Mouse (Mus musculus): ENCODE data around the gene Syn2.
A peak's percentile ranks its signal among the peaks of the same experiment; 100 is the strongest.

The Syn2 gene

DNA sequence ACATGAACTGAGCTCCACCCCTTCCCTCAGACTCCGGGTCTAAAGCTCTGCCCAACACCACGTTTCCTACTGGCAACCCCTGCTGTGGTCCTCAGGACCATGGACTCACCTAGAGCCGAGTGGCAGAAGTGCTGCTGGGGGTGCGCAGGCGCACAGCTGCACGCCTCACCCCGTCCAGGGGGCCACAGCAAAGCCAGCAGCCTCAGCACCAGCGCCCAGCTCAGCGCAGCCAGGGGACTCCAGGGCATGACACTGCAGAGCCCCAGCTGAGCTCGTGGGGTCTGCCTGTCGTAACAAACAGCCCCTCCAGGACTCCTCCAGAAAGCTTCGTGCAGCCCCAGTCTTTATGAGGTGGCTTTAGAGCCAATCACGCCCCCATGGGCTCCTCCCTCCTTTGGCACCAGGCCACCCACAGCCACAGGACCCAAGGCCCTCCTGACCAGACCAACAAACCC is 116.9 kb downstream of the Syn2 start:
- DNase-seq: no peak

DNA sequence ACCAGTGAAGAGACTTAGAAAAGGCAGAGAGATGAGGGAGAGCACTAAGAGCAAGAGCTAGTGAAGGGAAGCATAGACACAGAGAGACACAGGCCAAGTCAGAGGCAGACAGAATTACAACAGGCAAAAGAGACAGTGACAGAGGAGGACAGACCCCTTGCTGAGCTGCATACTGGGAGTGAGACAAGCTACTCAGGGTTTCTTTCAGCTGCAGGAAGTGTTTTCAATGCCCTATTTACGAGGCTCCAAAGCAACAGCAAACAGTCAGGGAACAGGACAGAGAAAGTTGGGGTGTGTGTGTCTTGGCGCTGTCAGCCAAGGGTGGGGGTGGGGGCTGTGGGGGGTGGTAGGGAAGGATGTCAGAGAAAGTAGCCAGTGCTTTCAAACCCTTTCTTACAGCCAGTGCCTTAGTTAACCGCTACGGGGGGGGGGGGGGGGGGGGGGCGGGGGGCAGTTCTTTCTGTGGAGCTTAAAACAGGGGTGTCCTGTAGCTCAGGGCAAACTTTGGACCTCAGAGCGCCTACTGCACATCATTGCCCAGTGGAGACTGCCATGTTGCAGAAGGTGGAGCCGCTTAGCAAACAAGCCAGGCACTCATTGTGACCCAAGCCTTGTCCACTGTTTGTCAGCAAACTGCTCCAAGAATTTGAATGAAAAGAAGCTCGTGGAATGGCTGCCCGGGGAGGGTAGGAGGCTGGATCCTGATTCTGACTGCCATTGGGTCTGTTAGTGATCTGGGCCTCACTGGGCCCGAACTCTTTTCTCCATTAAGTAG is 117.6 kb downstream of the Syn2 start, which contains the start of gene Timp4:
Timp4 (minus strand) TSS at position 107 of the 775 bp plus-strand sequence.
- no peak for DNase-seq

DNA sequence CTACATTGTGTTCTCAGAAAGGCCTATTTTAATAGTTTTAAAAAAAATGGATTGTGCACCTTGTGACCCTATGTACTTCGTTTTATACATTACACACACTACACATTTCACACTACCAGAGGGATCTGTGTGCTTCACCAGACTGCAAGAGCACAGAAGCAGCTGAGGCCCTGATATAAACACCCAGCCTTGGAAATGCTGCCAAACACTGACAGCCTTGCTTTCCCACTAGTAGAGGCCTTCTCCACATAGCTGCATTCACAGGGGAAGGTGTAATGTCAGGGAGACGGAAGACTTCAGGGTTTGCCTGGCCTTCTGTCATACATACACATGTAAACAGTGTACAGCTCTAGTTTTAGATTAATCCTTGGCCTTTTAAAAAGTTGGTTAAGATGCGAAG is 120.5 kb downstream of the Syn2 start:
- DNase-seq: no peak

DNA sequence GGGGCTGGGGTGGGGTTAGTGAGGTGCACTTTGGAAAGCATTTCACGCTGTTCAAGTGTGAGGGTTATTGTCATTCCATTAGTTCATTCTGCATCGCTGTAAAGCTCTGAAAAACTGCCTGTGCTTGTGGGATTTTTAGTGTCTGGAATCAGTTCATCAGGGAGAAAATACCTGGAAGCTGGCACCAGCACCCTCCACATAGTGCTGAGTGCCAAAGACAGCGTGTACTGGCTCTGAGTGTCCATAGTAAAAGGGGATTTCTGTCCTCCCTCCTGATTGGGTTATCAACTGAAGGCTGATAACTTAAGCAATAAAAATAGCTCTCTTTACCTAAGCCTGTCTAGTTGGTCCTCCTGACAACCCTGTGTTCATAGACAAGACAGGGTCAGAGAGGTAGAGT is 125.8 kb downstream of the Syn2 start:
- no peak for DNase-seq

DNA sequence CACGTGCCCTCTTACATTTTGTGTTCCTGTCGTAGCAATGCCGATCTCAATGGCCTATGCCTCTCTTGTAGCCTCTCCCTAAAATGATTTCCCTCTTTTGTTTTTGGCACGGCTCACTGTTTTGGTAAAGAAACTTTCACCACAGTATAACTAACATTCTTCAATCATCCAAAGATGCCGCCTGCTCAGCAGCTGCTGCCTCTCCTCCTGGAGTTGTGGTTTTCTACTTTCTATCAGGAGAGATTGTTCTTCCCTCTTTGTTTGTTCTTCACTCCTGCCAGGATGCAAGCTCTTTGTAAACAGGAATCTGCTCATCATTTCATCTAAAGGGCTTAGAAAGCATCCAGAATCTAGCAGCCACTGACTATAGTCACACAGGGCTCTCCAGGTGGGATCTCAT is 132.1 kb downstream of the Syn2 start:
- no peak for DNase-seq

DNA sequence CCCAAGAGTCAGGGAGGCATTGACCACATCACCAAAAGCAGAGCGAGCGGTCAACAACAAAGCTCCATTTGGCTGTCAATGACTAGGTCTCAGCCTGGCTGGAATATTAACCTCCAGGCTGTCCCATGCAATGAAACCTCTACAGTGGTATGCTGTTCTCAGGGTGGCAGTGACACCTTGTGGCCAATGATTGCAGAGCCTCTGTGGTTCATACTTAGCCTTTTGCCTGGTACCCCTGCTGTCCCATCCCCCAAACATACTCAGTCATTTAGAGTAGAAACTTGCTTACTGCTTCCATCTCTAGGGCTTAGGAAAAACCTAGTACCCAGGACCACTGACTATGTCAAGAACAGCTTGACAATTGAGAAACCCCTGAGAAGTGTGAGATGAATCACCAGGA is 133.2 kb downstream of the Syn2 start:
- DNase-seq: peak; percentile 65

DNA sequence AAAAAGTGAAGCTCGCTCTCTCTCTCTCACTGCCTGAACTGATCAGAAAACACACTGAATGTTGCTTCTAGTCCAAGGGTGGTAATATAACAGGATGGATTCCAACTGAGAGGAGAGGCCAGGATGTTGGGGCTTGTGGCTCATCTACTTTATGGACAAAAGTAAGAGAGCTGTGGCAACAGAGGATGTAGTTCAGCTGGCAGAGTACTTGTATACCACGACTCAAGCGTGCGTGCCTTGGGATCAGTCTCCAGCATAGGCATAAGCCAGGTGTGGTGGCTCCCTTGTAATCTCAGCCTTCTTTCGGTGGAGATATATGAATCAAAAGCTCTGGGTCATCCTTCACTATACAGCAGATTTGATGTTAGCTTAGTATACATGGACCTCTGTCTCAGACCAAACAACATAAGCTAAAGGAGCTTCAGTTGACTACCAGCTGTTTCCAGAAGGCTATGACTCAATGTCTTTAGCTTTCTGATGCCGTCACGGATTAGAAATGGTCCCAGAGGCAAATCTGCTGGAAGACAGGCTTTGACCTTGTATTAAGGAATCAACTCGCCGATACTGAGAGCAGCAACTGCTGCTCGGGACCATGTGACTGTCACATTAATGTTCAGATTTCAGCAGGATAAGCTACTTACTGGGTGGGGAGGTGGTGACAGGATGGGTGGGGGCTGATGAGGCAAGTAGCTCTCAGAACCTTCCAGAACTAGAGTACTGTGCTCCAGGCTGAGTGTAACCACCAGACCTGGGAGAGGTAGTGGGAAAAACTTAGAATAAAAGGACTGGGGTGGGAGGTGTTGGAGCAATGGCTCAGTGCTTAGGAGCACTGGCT is 134.1 kb downstream of the Syn2 start:
- no peak for DNase-seq

DNA sequence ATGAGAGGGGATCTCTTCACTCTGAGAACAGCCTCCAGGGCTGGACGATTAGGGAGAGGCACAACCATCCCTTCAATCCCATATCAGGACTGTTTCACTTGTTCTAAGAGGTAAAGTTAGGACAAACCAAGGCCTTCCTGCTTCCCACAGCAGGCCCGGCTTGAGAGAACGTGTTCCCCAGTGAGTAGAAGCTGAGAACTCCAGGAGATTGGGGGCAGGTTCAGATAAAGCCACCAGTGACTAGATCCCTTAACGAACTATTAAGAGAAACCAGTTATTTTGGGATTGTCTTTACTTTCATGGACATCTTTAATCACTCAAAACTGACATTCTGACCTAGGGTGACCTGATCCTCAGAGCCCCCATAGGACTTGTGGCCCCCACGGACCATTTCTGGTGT is 134.9 kb downstream of the Syn2 start:
- no peak for DNase-seq

DNA sequence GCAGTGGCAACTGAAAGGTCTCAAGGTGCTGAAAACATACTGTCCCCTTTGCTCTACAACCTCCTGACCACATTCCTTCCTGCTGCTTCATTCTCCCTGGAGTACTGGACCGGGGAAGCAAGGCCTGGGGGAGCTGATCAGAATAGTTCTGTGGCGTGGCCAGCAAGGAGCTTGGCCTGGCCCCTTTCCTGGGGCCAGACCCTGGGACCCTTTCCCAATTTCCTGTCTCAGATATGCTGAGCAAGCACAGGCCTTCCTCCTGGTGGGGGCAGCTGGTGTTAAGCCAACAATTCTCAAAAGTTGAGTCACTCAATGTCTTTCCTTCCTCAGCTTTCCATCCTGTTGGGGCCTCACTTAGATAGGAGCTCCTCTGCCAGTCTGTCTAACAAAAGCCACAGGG is 135.4 kb downstream of the Syn2 start:
- DNase-seq: no peak

DNA sequence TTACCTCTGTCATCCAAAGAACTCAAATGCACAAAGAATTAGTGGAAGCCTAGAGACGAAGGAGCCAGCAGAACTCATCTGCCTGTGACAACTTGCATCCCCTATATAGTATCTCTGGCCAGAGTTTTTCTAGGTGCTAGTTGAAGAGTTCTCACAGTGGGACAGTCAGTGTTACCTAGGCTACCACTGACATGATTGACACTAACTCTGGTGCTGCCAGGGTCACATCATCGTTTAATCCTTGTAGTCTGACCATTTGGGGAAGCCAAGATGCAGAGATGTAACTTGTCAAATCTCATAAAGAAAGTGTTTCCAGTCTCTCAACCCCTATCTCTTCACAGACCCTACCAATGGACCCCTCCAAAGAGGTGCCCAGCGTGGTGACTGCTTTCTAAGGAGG is 136.6 kb downstream of the Syn2 start:
- DNase-seq: no peak

DNA sequence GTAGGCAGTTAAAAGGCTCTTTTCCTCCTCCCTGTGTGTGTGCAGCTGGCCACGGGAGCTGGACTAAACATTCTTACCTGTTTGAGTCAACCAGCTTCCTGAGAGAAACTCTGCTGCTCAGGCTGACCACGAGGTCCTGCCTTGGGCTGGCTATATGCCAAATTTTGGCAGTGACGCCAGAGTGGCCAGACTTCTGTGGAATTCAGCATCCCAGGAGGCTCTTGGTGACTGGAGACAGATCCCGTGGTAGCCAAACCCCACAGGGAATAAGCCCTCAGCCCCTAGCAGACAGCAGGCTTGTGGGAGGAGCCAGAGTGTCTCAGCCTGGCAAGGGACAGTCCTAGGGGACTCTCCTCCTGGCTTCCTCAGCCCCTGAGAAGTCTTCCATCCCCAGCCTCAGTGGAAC is 137.2 kb downstream of the Syn2 start:
- DNase-seq: peak; percentile 46

DNA sequence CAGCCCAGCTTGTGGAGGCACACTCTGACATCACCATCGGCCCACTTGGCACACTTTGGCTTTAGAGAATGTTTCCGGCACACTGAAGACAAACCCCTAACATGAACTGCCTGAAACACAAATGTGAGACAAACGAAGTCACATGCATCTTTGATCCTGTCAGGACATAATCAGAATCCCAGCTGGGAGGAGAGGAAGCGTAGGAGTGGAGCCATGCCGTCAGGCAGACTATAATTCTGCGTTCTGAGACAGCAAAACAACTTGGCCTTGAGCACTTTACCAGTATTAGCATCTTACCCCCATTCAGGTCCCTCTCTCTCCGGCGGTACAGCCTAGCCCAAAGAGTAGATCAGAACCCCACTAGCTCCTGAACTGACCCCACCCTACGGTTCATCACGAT is 138.6 kb downstream of the Syn2 start:
- DNase-seq: no peak

DNA sequence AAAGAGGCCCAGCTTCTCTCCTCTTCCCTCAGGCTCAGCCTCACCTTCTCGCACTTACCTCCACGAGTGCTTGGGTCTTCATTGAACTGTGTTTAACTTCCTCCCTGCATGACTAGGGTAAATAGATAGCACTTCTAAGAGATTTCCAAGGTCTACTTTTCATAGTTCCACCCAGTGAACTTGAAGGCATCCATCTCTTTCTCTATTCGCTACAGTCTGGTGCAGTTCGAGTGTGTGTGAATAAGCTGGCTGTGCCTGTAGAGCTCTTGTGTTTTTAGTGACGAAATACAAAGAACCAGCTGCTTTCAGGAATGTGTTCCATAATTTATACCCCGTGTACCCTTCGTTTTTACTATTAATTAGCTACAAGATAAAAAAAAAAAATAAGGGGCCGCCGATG is 140.0 kb downstream of the Syn2 start:
- no peak for DNase-seq

DNA sequence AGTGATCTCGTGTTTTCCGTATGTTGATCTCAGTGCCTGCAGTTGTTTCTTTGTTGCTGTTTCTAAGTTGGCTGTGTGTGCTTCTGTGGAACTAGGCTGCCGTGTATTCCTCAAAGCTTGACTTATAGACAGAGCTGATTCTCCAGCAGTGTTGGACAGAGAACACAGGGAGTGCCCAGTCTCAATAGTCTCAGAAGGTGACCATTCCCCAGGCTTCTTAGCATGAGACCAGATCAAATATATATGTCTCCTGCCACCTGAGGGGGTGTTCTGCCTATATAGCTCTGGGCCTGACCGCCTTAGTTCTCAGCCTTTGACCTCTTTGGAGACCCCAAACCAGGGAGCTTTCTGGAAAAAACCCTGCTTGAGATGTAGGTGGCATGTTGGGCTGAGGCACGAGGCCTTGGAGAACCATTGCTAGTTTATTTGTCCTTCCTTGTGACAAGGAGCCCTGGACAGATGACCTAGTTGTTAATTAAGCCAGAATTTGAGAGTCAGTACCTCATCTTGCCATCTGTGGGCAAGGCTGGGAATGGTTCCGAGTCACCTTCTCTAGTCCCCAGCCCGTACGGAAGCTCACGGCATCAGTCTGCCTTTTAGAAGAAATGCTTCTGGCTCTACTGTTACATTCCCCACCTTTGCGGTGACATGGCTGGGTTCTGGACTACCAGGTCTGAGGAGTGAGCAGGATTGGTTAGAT is 140.6 kb downstream of the Syn2 start:
- no peak for DNase-seq

DNA sequence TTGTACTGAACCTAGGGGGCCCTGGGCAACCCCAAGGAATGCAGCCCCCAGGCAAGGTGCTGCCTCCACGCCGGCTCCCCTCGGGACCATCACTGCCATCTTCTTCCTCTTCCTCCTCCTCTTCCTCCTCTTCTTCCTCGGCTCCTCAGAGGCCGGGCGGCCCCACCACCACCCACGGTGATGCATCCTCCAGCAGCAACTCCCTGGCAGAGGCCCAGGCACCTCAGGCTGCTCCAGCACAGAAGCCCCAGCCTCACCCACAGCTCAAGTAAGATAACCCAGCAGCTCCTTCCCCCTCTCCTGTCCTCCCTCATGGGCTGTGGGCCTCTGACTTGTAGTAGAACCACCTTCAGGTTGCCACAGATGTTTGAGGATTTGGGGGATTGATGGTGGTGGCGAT is 143.4 kb downstream of the Syn2 start:
- no peak for DNase-seq

DNA sequence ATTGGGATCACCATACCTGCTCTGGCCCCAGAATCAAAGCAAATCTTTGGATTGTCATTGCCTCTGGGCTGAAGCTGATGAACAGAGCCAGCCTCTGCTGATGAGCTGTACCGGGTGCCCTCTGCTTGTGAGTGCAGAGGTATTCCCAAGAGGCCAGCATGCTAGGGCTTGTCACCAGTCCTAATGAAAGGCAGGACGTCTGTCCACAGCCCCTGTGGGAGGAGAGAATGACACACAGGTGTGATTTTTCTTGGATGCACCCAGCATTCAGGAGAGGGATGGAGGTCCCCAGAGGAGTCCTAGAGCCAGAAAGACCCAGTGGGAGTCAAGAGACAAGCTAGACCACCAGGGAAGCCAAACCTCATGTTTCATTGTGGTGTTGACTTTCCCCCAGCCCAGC is 144.9 kb downstream of the Syn2 start:
- no peak for DNase-seq

DNA sequence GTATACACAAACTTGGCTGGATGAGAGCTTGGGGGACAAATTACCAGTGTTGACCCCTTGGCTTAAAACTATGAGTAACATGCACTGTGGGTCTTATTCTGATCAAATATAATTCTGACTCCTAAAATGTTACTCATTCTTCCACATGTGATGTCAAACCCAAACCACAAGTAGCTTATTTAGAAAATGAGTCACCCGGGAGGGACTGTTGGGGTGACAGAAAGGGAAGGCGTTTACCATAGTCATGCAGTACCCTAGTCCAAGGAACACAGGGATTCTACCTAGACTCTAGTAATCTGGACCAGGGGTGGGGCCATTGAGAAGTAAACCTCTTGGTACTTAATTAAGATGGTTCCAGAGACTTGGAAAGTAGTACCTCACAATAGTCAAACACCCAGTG is 149.5 kb downstream of the Syn2 start:
- no peak for DNase-seq

DNA sequence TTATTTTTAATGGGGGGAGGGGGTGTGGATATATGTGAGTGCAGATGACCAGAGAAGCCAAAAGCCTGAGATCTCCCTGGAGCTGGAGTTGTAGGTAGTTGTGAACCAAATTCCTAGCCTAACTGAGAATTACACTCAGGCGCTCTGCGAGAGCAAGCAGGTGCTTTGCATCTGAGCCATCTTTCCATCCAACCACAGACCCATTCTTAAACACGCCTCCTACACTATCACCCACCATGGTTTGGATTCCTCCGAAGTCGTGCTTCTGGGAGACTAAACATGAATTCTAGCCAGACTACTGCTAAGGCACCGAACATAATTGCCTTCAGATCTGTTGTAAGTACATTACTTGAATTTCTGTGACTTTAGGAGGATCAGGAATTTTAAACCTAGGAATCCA is 151.7 kb downstream of the Syn2 start:
- DNase-seq: no peak

DNA sequence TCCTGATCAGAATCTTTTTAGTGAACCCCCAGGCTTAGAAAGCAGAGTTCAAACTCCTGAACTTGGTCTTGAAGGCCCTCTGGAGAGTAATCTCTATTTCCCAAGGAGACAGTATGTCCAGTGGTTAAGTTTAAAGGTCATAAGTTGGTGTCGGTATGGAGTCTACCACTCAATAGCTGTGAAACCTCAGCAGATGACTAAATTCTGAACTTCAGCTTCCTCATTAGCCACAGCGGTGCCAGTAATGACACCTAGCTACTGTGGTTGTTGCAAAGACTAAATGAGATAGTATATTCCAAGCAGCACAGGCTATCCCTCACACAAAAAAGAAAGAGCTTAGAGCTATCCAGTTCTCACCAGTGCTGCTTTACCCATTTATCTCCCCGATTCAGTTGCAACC is 153.5 kb downstream of the Syn2 start:
- DNase-seq: no peak

DNA sequence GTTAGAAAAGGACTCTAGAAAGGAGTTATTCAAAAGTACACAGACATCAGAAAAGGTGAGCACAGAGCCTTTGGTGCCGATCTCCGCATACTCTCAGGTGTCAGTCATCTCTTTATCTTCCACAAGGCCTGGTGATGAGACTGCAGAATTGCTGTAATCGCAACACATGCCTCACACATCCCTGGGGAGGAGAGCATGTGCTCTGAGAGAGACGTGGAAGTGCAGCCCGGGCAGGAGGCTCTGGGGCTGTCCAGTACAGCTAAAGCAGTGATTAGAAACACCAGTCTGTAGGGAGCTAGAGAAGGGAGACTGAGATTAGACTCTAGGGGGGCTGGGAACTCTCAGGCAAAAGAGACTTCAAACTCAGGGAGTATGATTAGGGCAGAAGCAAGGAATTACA is 155.9 kb downstream of the Syn2 start:
- no peak for DNase-seq

DNA sequence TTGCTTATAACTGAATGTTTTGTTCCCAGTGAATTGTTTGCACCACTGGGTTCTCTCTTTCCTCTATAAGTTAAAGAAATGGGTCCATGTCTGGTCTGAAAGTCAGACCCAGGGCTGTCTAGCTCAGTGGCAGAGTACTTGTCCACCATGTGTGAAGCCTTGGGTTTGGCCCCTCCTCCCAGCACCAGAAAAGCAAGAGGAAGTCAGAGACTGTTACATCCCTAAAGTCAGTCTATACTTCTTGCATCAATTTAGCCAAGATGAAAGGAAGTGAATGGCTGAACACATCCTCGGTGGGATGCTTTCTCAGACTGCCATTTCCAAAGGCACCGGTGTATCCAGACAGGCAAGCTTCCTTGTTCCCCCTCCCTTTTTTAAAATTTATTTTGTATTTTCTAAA is 156.4 kb downstream of the Syn2 start:
- DNase-seq: no peak

DNA sequence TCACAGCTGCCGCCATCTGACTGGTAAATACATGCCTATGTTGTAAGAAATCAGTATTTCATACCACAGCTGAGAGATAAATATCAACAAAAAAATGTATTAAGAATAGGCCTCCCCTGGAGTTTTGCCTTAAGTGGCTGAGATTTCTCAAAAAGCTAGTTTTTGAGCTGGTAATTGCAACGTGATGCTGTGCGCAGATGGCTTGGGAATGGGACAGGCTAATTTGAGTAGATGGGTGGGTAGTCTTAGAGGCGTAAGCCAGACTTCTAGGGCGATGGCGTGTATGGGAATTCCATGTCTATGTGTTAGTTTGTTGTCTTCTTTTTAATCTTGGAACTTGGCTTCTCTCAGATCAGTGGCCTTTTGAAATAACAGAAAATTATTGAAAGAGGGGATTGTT is 157.1 kb downstream of the Syn2 start:
- no peak for DNase-seq

DNA sequence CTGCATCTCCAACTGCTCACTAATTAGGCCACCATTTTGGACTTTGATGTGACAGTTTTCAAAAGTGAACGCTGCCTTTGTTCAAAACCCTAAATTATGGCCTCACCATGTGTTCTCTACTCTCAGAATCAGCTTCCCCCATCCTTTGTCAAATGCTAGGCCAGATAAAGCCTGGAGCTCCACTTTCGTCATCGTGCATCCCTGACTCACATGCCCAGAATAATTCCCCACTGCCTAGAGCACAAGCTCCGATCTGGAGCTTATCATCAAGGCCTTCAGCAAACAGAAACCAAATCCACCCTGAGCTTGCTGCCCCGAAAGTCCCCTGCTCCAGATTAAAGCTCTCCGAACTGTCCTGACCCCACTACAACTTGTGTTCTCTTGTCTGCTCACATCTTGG is 157.9 kb downstream of the Syn2 start:
- DNase-seq: no peak

DNA sequence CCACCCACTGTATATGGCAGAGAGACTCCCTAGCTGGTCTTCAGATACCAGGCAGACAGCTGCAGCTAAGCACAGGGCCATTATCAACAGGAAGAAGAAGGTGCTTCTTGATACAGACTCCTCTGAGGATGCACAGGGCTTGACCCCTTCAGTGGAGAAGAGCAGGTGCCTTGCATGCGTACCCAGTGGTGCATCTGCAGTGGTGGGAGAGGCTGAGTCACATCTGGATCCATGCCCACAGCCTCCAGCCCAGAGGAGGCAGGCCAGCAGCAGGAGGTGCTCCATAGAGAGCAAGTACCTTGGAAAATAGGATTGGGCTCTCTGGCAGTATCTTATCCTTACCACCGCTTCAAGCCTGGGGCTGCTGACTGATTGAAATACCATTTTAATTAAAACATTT is 159.2 kb downstream of the Syn2 start:
- DNase-seq: no peak

Data from kidney, adult 11 months (tissue).